Mouse (Mus musculus) cerebellum, postnatal 10 days (tissue): ENCODE results near the gene Rubcnl.

Experiments used
- DNase-seq, 2 experiments: peaks; one replicate each; pipeline ENCODE4 v3.0.0; 2021; ENCODE audit warnings: mixed read lengths in 2 of 2

The Rubcnl gene

DNA sequence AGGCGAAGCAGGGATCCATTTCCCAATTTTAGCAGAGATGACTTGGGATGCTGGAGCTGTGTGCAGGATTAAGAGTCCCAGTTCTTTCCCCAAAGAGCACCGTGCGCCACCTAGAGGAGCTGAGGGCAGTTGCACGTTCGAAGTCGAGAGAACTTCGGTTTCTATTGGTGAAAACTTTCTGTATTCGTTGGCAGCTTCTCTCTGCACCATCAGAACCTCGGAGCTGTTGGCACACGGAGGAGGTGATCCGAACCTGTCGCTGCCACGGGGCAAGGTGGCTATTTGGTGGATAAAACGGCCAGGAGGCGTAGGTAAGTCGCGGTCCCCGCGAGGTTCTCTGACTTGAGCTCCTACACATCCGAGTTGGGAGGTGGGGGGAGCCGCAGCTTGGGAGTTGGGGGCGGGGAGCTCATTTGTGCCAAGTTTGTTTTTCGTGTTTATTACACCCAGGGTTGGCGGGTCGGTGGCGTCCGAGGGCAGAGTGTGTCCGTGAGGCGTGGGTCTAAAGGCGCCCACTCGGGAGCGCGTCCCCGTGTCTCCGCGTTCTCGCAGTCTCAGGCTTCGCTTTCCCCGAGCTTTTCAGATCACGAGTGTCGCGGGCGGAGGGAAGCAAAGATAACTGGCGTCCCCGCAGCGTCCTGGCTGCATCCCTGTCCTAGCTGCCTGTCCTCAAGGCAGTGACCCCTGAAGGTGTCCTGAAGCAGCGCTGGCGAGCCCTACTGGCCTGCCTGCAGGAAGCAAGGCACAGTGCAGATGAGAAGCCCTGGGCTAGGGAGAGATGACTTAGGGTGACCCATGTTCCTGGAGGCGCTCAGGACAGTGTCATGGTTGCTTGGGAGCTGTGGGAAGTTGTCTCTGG lies at the start of gene Rubcnl:
Gene Rubcnl (plus strand): TSS at position 172 of the 859 bp plus-strand sequence.
- peak; percentile 81 for DNase-seq

DNA sequence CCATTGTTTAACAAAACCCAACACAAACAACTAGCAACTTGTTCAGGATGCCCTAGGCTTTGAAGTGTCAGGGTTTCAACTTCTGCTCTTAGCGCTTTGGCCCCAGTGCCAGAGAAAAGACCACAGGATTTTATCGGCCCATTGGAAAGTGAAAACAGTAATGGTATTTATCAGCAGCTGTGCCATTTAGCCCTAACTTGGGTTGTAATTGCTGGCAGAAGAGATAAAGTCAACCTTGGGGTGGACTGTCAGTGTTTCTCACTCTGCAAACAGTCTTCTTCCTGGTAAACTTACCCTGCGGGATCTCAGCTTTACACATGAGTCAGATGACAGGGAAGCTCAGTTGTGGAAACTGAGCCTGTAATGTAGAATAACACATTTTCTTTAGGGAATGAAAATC lies 43.6 kb upstream of the Rubcnl start:
- DNase-seq: no peak

DNA sequence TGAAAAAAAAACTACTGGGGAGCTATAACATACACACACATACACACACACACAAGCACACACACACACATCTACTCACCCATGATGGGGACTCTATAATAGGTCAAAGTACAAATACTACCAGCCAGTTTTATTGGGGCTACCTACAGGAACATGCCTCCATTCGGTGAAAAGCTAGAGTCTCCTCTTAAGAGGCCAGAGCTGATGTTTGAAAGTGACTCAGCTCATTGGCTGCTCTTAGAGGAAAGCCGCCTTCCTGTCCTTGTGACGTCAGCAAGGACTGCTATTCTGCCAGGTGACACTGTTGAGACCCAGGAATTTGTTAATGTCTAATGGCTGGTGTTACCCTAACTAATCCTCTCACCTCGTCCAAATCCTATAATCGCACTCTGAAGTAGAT lies 43.1 kb upstream of the Rubcnl start:
- no peak for DNase-seq

- DNase-seq: no peak
Observed at GRCm38 (mm10) chr14:74974136-74974651, 41.6 kb upstream of the Rubcnl start.

GRCm38 (mm10) chr14:74976972-74977371 lies 38.9 kb upstream of the Rubcnl start:
- DNase-seq: no peak

GRCm38 (mm10) chr14:74981016-74981415 lies 34.8 kb upstream of the Rubcnl start:
- DNase-seq: no peak

GRCm38 (mm10) chr14:74983079-74983478 lies 32.7 kb upstream of the Rubcnl start:
- DNase-seq: no peak

DNA sequence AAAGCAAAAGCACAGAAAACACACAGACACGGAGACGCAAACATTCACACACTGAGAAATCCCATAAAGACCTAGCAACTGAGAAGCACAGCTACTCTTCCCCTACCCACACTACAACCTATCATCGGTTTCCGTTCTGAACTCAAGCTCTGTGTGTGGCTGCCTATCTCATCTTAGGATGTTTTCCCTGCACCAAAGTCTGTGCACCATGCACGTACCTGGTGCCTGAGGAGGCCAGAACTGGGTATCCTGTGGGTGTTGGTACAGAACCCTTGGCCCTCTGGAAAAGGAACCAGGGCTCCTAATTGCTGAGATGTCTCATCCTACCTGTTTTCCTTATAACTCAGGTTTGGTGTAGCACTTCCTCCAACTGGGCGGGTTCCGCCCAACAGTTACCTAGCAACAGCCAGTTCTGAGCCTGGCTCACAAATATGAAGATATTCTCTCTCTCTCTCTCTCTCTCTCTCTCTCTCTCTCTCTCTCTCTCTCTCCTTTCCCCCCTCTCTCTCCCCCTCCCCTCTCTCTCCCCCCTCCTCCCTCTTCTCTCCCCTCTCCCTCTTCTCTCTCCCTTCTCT lies 30.9 kb upstream of the Rubcnl start:
- no peak for DNase-seq

DNA sequence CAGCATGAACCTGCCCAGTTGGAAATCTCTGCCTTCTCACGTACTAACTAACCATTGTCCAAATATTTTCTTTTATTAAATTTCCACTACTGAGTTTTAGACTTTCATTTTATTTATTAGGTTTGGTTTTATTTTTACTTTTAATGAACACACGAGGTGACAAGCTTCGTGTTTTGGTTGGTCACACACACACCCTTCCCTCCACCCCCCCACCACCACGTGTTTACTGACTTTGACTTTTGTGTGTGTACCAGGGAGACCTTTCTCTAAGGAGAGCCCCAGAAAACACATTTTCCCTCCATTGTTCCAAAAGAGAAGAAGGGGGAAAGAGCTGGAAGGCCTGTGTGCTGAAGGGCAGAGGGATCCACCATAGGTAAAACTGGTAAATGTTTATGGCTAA lies 30.2 kb upstream of the Rubcnl start:
- no peak for DNase-seq

DNA sequence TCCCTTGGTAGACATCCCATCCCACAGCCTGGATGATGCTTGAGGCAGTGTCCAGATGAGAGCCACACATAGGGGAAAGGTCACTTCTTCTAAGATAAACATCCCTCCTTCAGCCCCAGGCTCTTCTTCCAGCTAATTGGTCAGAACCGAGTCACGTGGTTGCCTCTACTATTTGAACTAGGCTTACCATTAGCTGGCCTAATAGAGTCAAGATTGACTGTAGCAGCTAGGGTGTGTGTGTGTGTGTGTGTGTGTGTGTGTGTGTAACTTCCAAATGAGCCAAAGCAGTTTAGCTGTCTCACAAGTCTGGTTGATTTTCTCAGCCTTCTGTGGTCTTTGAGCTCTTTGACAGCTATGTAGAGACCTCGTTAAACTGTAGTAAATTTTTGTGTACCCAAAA lies 29.3 kb upstream of the Rubcnl start:
- no peak for DNase-seq

DNA sequence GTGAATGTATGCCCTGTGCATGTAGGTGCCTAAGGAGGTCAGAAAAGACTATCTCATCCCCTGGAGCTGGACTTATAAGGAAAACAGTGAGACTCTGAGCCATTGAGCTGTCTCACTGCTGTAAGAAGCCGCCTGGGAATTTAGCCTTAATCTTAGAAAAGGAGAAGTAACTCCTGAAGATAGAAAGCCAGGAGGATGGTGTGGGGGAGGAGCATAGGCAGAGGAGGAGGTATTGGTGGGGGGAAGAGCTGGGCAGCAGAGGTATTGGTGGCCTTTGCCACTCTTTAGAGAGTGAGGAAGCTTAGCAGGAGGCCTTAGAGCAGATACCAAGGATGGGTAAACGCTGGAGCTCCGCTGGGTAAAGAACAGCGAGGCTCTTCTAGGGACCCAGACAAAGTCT lies 26.5 kb upstream of the Rubcnl start:
- DNase-seq: no peak

DNA sequence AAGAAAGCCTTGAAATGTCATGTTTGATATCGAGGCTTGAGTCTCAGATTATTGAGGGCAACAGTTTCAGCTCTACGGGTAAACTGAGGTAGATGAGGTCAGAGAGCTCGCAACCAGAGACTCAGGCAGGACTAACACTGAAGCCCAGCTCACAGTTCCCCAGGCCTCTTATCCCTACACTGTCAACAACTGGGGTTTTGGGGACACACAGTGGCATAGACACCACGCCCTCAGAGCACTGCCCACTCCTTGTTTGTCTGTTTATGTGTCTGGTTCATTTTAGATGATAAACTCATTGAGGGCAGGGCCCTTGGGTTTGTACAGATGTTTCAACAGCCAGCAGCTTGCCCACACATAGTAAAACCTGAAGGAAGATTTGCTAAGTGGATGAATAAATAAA lies 25.9 kb upstream of the Rubcnl start:
- no peak for DNase-seq

DNA sequence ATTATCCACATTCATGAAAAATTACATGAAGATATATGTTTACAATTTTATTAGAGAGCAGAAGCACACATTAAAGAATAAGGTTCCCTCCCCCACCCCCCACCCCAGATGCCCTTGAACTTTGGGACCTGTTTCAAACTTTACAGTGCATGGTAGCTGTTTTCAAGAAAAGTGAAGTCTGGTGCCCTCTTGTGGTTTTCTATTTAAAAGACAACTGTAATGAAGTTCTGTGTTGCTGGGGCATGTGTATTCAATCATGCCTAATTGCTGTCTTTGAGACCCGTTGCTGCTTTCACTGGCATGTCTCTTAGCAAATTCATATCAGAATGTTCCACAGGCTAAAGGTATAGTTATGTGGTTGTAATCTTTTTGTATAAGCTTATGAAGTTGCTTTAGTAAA lies 25.3 kb upstream of the Rubcnl start:
- peak; percentile 29 to 78 for DNase-seq

DNA sequence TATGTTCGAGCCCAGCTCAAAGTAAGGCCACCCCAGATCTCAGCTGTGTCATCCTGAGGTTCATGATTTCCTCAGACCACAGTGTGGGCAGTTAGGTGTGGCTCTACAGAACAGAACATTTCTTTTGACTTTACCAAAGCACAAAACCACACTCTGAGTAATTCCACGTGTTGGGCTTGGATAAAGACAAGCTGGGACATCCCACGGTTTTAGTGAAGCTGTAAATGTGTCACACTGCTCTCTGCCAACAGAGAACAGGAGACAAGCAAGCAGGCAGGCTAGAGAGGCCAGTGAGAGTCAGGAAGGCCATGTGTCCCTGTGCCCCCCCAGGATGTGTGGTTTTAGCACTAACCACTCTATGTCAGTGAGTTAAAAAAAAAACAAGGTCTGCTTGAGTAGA lies 19.3 kb upstream of the Rubcnl start:
- DNase-seq: no peak

DNA sequence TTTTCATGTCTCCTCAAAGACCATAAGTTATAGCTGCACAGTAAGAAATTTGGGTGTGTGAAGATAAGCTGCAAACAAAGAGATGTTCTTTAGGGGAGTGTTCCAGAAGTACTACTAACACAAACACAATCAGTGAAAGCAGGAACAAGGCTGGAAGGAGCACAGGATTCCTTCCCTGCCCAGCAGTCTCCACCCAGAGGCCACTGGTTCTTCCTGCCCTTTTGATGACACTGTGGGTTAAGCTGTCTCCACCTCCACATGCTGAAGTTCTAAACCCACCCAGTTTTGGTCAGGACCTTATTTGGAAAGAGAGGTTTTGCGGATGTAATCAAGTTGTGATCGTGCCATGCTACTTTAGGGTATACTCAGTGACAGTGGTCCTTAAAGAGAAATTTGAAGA lies 18.8 kb upstream of the Rubcnl start:
- DNase-seq: no peak

- DNase-seq: no peak
Observed at GRCm38 (mm10) chr14:75001364-75001763, 14.5 kb upstream of the Rubcnl start.

- DNase-seq: no peak
Observed at GRCm38 (mm10) chr14:75003356-75003755, 12.5 kb upstream of the Rubcnl start.

- no peak for DNase-seq
Observed at GRCm38 (mm10) chr14:75005478-75006199, 10.2 kb upstream of the Rubcnl start.

DNA sequence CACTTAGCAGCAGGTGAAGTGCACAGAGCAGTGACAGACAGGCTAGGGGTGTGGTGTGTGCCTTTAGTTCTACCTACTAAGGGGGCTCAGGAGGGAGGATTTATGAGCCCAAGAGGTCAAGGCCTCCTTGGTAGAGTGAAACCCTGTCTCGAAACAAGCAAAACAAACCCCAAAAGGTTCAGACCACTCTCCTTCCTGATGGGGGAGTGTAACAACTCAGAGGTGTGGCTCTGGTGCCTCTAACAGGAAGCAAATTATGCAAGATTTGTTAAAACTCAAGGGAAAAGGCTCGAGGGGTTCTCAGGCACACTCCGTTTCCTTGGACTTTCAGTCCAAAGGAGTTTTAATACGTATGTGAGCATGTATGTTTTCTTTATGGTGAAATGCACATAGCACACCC lies 5.5 kb upstream of the Rubcnl start:
- DNase-seq: no peak

DNA sequence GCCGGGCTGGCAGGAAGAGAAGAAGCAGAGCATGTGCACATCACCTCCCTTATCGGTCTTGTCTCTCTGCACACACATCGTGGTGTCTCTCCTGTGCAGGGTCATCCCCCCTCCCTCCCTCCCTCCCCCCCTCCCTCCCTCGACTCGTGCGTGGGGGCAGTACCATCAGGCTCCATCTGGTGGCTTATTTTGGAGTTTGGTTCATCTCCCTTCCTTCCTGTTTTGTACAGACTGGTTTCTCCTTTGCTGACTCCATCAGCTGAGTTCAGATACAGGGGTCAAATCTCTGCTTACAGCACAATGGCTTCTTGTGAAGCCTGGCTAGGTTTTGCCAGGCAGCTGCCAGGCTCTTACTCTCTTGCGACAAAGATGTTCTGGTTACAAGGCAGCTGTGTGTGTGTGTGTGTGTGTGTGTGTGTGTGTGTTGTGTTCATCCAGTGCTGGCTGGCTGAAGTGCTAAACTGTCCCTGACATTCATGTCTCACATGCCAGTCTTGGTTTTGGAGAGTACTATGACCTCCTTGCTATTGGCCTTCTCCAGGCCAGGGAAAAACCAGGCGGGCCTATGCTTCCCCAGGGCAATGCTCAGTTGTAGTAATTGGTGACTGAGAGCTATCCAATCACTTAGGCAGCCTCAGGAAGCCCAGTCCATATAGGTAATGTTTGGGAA lies 4.7 kb upstream of the Rubcnl start:
- peak; percentile 12 to 19 for DNase-seq

DNA sequence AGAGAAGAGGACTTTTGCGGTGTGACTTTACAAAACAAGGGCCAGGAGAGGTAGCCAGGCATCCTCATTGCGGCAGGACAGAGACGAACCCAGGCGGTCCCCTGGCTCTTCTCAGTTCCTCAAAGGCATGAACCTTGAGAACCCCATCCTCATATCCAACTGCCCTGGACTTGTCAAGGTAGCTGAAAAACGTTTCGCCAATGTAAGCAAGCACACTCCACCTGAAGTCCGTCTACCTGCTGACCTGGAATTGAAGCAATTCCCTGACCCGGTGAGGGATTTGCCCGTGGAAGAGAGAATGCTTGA lies 841 bp downstream of the Rubcnl start:
- no peak for DNase-seq

DNA sequence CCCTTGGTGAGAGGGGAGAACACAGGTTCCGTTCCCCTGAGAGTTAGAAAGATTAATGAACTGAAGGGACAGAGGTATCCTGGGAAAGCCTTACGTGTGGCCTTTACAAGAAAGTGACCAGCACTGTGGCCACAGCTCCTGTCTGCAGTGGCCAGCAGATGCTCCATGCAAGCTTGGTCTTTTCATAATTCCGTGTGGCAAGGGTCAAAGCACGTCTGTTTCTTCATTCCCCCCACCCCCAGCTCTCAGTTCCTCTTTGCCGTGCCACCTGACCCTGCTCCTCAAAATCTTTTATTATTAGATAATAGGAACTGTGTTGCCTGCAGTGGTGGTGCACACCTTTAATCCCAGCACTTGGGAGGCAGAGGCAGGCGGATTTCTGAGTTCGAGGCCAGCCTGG lies 1.4 kb downstream of the Rubcnl start:
- DNase-seq: no peak
